8 mouse cellular contexts compared by ENCODE assay signal in genomic region chr8:87471603-87472270, GRCm38 (mm10). TPM values are rescaled to one million over a fixed set of nuclear protein-coding genes. Genes with fewer than 3 reads are reported as not detected.
DNase-seq lines count a peak whose midpoint lies in the region; ATAC-seq and TF ChIP-seq lines count a peak whose summit lies in the region.

No protein-coding gene starts in this region.

- intact Hi-C loops in left cerebral cortex, postnatal 36 days (cut with DNase I): loop anchor here (5.0 kb wide), 2 partner anchors 66 to 539 kb away; no protein-coding TSS in a partner anchor

- no peak overlapping the region for H3K27ac ChIP-seq in layer of hippocampus, adult 2 months
- H3K27ac ChIP-seq in hindbrain, embryonic 11.5 days (ENCODE audit: low read depth, low read length): peak overlapping the region; percentile 75
- H3K27ac ChIP-seq in midbrain, embryonic 12.5 days (replicated peaks): peak overlapping the region; percentile 81

- peak overlapping the region; percentile 71 for H3K4me3 ChIP-seq in layer of hippocampus, adult 2 months
- peak overlapping the region; percentile 59 for H3K4me3 ChIP-seq in hindbrain, embryonic 11.5 days (ENCODE audit: low read depth, low read length)
- peak overlapping the region; percentile 68 for H3K4me3 ChIP-seq in midbrain, embryonic 12.5 days

- under 1% methylated on average over 33 of the region's 36 CpGs for WGBS in hindbrain, embryonic 11.5 days
- WGBS in midbrain, embryonic 12.5 days: under 1% methylated on average over 34 of the region's 36 CpGs

- TF ChIP-seq CTCF in layer of hippocampus, adult 2 months (conservative IDR thresholded peaks at IDR 0.05): no peak

- peak overlapping the region; percentile 71 for H3K9ac ChIP-seq in hindbrain, embryonic 11.5 days (ENCODE audit: low read depth, low read length)
- H3K9ac ChIP-seq in midbrain, embryonic 12.5 days (replicated peaks): peak overlapping the region; percentile 71

- ATAC-seq in hindbrain, embryonic 11.5 days (ENCODE audit: low FRiP score): peak; percentile 60
- peak; percentile 31 for ATAC-seq in midbrain, embryonic 12.5 days (ENCODE audit: low FRiP score, low read depth)
- ATAC-seq in erythroblast, adult 5-6 weeks (replicated peaks; ENCODE audit: low FRiP score, poor library complexity, severe bottlenecking): no peak

- peak overlapping the region; percentile 94 for H3K4me2 ChIP-seq in hindbrain, embryonic 11.5 days (replicated peaks; ENCODE audit: low read depth, low read length)
- H3K4me2 ChIP-seq in midbrain, embryonic 12.5 days (replicated peaks): peak overlapping the region; percentile 91

- H3K36me3 ChIP-seq in hindbrain, embryonic 11.5 days (ENCODE audit: control insufficient read depth, insufficient read depth, low read length): no peaks in the 10 kb centered on the region
- H3K36me3 ChIP-seq in midbrain, embryonic 12.5 days: no peaks in the 10 kb centered on the region

- DNase-seq in layer of hippocampus, adult 2 months (ENCODE audit: low spot score in 2 of 2): no peak
- DNase-seq in layer of hippocampus, adult 9-11 months: no peak
- DNase-seq in cerebellum, postnatal 10 days: peak; percentile 53 to 72
- peak; percentile 60 for DNase-seq in hindbrain, embryonic 11.5 days (ENCODE audit: low spot score)
- DNase-seq in left cerebral cortex, postnatal 36 days (ENCODE audit: low spot score in 2 of 2): no peak
- DNase-seq in frontal cortex, adult 2 months (ENCODE audit: extremely low spot score in 1 of 2, low spot score in 1 of 2): no peak

- peaks cover 52% of the 10 kb centered on the region for H3K27me3 ChIP-seq in hindbrain, embryonic 11.5 days (ENCODE audit: control insufficient read depth, insufficient read depth, low read length)
- peaks cover 75% of the 10 kb centered on the region for H3K27me3 ChIP-seq in midbrain, embryonic 12.5 days

- peaks cover 13% of the 10 kb centered on the region; the same call in 1 of the 2 replicates for H3K4me1 ChIP-seq in hindbrain, embryonic 11.5 days (replicated peaks; ENCODE audit: control insufficient read depth, insufficient read depth, low read length)
- peaks cover 51% of the 10 kb centered on the region for H3K4me1 ChIP-seq in midbrain, embryonic 12.5 days

- H3K9me3 ChIP-seq in hindbrain, embryonic 11.5 days (ENCODE audit: control insufficient read depth, low read length): no peaks in the 10 kb centered on the region
- no peaks in the 10 kb centered on the region for H3K9me3 ChIP-seq in midbrain, embryonic 12.5 days

RNA-seq across cellular contexts. Expression of gene Cbln1, which starts 0.7 kb away (rescaled TPM):
- total RNA-seq in layer of hippocampus, adult 2 months (2021): 1 to 10 TPM; 4.1 to 5.1 TPM
- 14.6 and 16.2 TPM in 2 replicates for polyA plus RNA-seq in hindbrain, embryonic 11.5 days (2014; fragmentation: Nextera tagmentation; extraction: Ambion mirVana)
- polyA plus RNA-seq in midbrain, embryonic 12.5 days (2016; fragmentation: Nextera tagmentation; extraction: Ambion mirVana): 9.9 and 10.6 TPM in 2 replicates
- 10 to 100 TPM in 1 of 2 experiments, 1 to 10 TPM in 1; 9.1 to 15.9 TPM for total RNA-seq in left cerebral cortex, postnatal 36 days (2021)
- polyA plus RNA-seq in frontal cortex, adult 2 months (2012; rRNA removed): 26.0 and 36.1 TPM in 2 replicates
- total RNA-seq in erythroblast, adult 5-6 weeks (2015; ENCODE audit: low replicate concordance): 0.42 TPM in 1 of 2 replicates, not detected in the other
- total RNA-seq in erythroblast, adult 5-6 weeks (2017; ENCODE audit: low replicate concordance): not detected in 2 replicates

Comparison
In these comparisons a context has a peak if more than half of its experiments do, and no peak if none do; other contexts are left out.
1. DNase-seq: peak in cerebellum, postnatal 10 days (2 of 2) and hindbrain, embryonic 11.5 days (single experiment); none in layer of hippocampus, adult 2 months (0 of 2), layer of hippocampus, adult 9-11 months (single experiment), left cerebral cortex, postnatal 36 days (0 of 2) and frontal cortex, adult 2 months (0 of 2).
2. Peak in every context shown above with its lines, with median percentiles within 50 percentile points of each other: H3K4me3 ChIP-seq.